Mouse (Mus musculus): ENCODE measurements around the gene Sox11. TPM values are rescaled to one million over a fixed set of nuclear protein-coding genes. Genes with fewer than 3 reads are reported as not detected.

Gene Sox11
- polyA plus RNA-seq, 1 experiment from 2014 or later, result 13.7 TPM

DNA sequence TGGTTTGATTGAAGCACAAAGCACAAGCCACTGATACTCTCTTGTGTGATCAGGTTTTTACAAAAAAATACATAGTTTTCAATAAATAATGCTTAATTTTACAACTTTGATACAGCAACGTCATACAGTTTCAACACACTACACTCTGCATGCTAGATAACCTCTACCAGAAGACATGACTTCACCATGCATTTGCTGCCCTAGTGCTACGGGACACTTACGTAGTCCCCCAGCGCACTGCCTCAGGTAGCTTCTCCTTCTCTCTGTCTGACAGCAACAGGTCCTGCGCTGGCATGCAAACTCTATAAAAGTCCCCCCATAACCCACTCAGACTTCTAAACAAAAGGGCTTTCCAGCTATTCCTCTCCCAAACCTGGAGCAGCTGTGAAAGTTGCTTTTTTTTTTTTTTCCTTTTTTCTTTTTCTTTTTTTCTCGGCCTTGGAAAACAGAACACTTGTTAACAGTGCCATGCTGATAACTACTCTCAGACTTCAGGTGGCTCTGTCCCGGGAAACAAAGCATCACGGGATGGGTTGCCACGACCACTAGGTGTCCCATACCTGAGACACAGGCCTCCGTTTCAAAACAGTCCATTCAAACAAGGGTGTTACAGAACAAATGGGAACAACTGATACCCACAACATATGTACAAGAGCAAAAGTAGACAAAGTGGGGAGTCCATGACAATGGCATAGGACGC, 6.9 kb downstream of the Sox11 start:
- 72% methylated on average over 11 of the region's 11 CpGs for WGBS
- no peaks in the 10 kb centered on the region for H3K9me3 ChIP-seq (replicated peaks)
- no peaks in the 10 kb centered on the region for H3K36me3 ChIP-seq
- H3K9ac ChIP-seq, result no peak overlapping the region
- peaks cover 5% of the 10 kb centered on the region; the same call in 1 of the 2 replicates for H3K4me1 ChIP-seq (replicated peaks)
- no peaks in the 10 kb centered on the region for H3K27me3 ChIP-seq
- no peak overlapping the region for H3K4me2 ChIP-seq
- no peak overlapping the region for H3K4me3 ChIP-seq
- no peak for ATAC-seq (replicated peaks; ENCODE audit: insufficient number of reproducible peaks, insufficient read depth, low FRiP score, low read depth)
- no peak overlapping the region for H3K27ac ChIP-seq

- no peak overlapping the region for H3K4me3 ChIP-seq
- H3K4me1 ChIP-seq (replicated peaks), result peaks cover 5% of the 10 kb centered on the region; the same call in 1 of the 2 replicates
- H3K9me3 ChIP-seq (replicated peaks), result no peaks in the 10 kb centered on the region
- H3K27me3 ChIP-seq, result no peaks in the 10 kb centered on the region
- H3K4me2 ChIP-seq, result no peak overlapping the region
- ATAC-seq (replicated peaks; ENCODE audit: insufficient number of reproducible peaks, insufficient read depth, low FRiP score, low read depth), result no peak
- 85% methylated on average over 3 of the region's 3 CpGs for WGBS
- H3K27ac ChIP-seq, result no peak overlapping the region
- no peaks in the 10 kb centered on the region for H3K36me3 ChIP-seq
- H3K9ac ChIP-seq, result no peak overlapping the region
Measured at GRCm38 (mm10) chr12:27333590-27333989, 8.8 kb downstream of the Sox11 start.

GRCm38 (mm10) chr12:27323423-27323822, 19.0 kb downstream of the Sox11 start:
- H3K9me3 ChIP-seq (replicated peaks), result no peaks in the 10 kb centered on the region
- H3K4me3 ChIP-seq, result no peak overlapping the region
- no peak for ATAC-seq (replicated peaks; ENCODE audit: insufficient number of reproducible peaks, insufficient read depth, low FRiP score, low read depth)
- 59% methylated on average over 1 of the region's 1 CpGs for WGBS
- no peak overlapping the region for H3K9ac ChIP-seq
- H3K27me3 ChIP-seq, result no peaks in the 10 kb centered on the region
- no peak overlapping the region for H3K4me2 ChIP-seq
- H3K36me3 ChIP-seq, result no peaks in the 10 kb centered on the region
- H3K4me1 ChIP-seq (replicated peaks), result peaks cover 5% of the 10 kb centered on the region; the same call in 1 of the 2 replicates
- H3K27ac ChIP-seq, result no peak overlapping the region

DNA sequence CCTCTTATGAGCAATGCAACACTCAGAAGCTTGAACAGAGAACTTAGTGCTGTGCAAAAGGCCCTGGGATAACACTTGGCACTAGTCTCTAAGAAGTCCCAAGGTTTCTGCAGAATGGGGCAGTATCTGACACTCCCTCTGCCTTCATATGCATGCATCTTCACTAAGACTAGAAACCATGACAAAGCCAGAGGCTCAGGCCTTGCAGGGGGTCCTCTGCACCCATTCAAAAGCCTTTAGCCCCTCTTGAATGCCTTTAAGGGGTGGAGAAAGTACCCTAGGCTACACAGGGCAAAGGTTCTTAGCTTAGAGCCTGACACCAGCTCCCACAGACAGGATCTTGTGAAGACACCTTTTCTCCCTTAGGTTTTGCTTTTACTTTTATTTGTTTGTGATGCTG, 21.7 kb downstream of the Sox11 start:
- no peak overlapping the region for H3K4me3 ChIP-seq
- no peak overlapping the region for H3K9ac ChIP-seq
- no peaks in the 10 kb centered on the region for H3K9me3 ChIP-seq (replicated peaks)
- no peak for ATAC-seq (replicated peaks; ENCODE audit: insufficient number of reproducible peaks, insufficient read depth, low FRiP score, low read depth)
- no peak overlapping the region for H3K4me2 ChIP-seq
- H3K36me3 ChIP-seq, result no peaks in the 10 kb centered on the region
- H3K27ac ChIP-seq, result no peak overlapping the region
- H3K27me3 ChIP-seq, result no peaks in the 10 kb centered on the region
- 0 out of 2 replicates have a peak, but pooled peaks cover 3% of the 10 kb centered on the region for H3K4me1 ChIP-seq (replicated peaks)

DNA sequence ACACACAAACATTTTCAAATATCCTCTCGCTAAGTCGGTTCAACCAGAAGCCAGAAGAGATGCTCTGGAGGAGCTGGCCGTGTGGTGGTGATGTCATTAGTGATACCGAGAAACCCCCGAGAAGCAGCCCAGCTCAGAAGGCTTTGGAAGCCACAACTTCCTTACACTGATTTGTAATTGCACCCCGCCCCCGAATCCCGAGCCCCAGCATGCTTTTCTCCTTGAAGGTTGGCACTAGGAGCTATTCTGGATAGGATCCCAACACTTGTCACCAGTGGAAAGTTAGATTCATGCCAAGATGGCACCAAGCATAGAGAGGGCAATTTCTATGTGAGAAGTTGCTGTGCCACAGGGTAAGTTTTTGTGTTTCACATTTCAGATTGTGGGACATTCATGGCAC, 29.4 kb downstream of the Sox11 start:
- no peaks in the 10 kb centered on the region for H3K9me3 ChIP-seq (replicated peaks)
- no peak overlapping the region for H3K4me2 ChIP-seq
- H3K9ac ChIP-seq, result no peak overlapping the region
- 63% methylated on average over 8 of the region's 8 CpGs for WGBS
- H3K27ac ChIP-seq, result no peak overlapping the region
- ATAC-seq (replicated peaks; ENCODE audit: insufficient number of reproducible peaks, insufficient read depth, low FRiP score, low read depth), result no peak
- no peaks in the 10 kb centered on the region for H3K36me3 ChIP-seq
- H3K4me1 ChIP-seq (replicated peaks), result peaks cover 18% of the 10 kb centered on the region; the same call in 1 of the 2 replicates
- H3K4me3 ChIP-seq, result no peak overlapping the region
- H3K27me3 ChIP-seq, result no peaks in the 10 kb centered on the region

DNA sequence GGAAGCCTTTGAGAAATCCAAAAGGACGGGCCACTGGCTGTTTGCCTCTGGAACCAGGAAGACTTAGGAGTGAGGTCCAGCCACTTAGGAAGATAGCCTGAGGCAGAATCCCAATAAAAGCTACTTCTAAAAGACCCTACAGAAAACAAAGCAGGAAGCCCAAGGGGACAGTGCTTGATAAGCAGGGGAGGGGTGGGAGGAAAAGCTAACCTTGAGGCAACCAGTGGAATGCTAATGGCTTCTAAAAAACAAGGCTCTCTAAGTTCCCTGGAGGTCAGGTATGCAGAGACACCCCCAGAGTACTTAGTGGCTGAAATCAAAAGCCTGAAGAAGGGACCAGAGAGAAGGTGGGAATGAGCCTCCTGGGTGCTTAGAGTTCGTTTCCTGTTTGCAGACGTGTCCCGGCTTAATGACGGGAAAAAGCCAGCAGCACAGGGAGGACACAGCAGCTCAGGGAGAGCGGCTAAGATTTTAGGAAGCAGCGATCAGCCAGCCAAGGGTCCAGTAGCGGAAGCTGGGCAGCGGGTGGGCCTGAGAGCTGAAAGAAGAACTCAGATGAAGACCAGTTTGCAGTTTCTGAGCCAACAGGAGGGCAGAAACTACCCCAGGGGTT, 30.4 kb downstream of the Sox11 start:
- WGBS, result 23% methylated on average over 9 of the region's 9 CpGs
- peak overlapping the region; percentile 3; the same call in 1 of the 2 replicates for H3K4me2 ChIP-seq
- no peak overlapping the region for H3K9ac ChIP-seq
- no peak overlapping the region for H3K27ac ChIP-seq
- H3K36me3 ChIP-seq, result no peaks in the 10 kb centered on the region
- no peak for ATAC-seq (replicated peaks; ENCODE audit: insufficient number of reproducible peaks, insufficient read depth, low FRiP score, low read depth)
- no peaks in the 10 kb centered on the region for H3K27me3 ChIP-seq
- no peak overlapping the region for H3K4me3 ChIP-seq
- H3K9me3 ChIP-seq (replicated peaks), result no peaks in the 10 kb centered on the region
- peaks cover 18% of the 10 kb centered on the region; the same call in 1 of the 2 replicates for H3K4me1 ChIP-seq (replicated peaks)

- Histone ChIP-seq H3K9me3 (replicated peaks) (no peaks in the 10 kb centered on the region), H3K27me3 (no peaks in the 10 kb centered on the region), H3K36me3 (no peaks in the 10 kb centered on the region), H3K4me1 (replicated peaks) (peaks cover 18% of the 10 kb centered on the region; the same call in 1 of the 2 replicates), H3K4me3 (no peak overlapping the region), H3K4me2 (no peak overlapping the region), H3K9ac (no peak overlapping the region), H3K27ac (0 out of 2 replicates have a peak overlapping the region, but pooled peaks have one; percentile 2)
- ATAC-seq (replicated peaks; ENCODE audit: insufficient number of reproducible peaks, insufficient read depth, low FRiP score, low read depth), result no peak
- 31% methylated on average over 5 of the region's 5 CpGs for WGBS
Measured at GRCm38 (mm10) chr12:27311316-27311832, 31.0 kb downstream of the Sox11 start.

DNA sequence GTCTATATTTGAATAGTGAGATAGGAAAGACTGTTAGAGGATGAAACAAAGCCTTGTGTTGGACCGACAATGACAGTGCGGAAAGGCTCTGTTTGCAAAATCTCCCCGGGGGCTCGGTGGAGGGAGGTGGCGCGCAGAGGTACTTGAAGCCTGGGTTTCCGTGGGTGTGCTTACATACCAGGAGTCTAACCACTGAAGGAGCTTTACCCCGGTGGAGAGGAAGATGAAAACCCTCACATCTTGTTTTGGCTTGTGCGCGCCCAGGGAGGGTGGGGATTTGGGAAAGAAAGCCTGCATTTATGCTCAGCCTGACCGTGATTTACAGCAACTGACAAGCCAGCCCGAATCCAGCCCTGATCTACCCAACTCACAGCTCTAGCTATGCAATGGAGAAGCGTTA, 31.7 kb downstream of the Sox11 start:
- no peak for ATAC-seq (replicated peaks; ENCODE audit: insufficient number of reproducible peaks, insufficient read depth, low FRiP score, low read depth)
- H3K4me1 ChIP-seq (replicated peaks), result peaks cover 18% of the 10 kb centered on the region; the same call in 1 of the 2 replicates
- H3K9me3 ChIP-seq (replicated peaks), result no peaks in the 10 kb centered on the region
- WGBS, result 66% methylated on average over 13 of the region's 13 CpGs
- 0 out of 2 replicates have a peak overlapping the region, but pooled peaks have one; percentile 2 for H3K27ac ChIP-seq
- H3K9ac ChIP-seq, result no peak overlapping the region
- peak overlapping the region; percentile 6; the same call in 1 of the 2 replicates for H3K4me2 ChIP-seq
- H3K4me3 ChIP-seq, result no peak overlapping the region
- H3K36me3 ChIP-seq, result no peaks in the 10 kb centered on the region
- no peaks in the 10 kb centered on the region for H3K27me3 ChIP-seq

GRCm38 (mm10) chr12:27309969-27310368, 32.4 kb downstream of the Sox11 start:
- Histone ChIP-seq H3K27ac (no peak overlapping the region), H3K4me3 (no peak overlapping the region), H3K36me3 (no peaks in the 10 kb centered on the region), H3K9ac (no peak overlapping the region), H3K4me1 (replicated peaks) (peaks cover 23% of the 10 kb centered on the region; the same call in 1 of the 2 replicates), H3K4me2 (no peak overlapping the region), H3K27me3 (no peaks in the 10 kb centered on the region), H3K9me3 (replicated peaks) (no peaks in the 10 kb centered on the region)
- no peak for ATAC-seq (replicated peaks; ENCODE audit: insufficient number of reproducible peaks, insufficient read depth, low FRiP score, low read depth)
- WGBS, result 71% methylated on average over 6 of the region's 6 CpGs

DNA sequence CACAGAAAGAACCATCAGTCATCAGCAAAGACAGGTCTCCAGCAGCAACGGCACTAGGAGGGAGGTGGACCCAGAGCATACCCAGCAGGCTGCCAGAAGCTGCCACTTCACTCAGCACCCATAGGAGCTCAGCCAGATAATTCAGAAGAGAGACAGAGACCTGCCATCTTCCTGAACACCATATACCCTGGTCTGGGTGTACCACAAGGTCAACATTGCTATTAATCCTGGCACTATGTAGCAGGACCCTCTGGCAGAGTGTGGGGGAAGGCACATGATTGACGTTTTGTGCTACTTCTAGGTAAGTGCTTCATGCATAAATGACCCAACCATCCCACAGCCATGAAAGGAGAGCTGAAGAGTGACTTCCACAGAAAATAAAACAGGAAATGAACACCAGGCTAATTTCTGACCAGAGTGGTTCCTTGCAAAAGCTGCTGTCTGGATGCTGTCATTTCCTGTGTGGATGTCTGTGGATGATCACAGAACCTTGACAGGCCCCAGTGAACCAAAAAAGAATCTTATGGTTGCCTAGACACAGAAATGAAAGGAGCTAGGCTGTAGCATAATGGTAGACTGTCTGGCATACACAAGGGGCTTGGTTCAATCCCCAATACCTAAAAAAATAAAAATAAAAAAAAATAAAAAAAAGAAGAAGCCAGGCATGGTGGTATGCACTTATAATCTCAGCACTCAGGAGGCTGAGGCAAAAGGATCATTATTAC, 37.5 kb downstream of the Sox11 start:
- no peak overlapping the region for H3K9ac ChIP-seq
- no peaks in the 10 kb centered on the region for H3K9me3 ChIP-seq (replicated peaks)
- H3K4me1 ChIP-seq (replicated peaks), result peaks cover 10% of the 10 kb centered on the region; the same call in 1 of the 2 replicates
- no peak overlapping the region for H3K4me3 ChIP-seq
- no peak for ATAC-seq (replicated peaks; ENCODE audit: insufficient number of reproducible peaks, insufficient read depth, low FRiP score, low read depth)
- no peaks in the 10 kb centered on the region for H3K36me3 ChIP-seq
- no peaks in the 10 kb centered on the region for H3K27me3 ChIP-seq
- no peak overlapping the region for H3K4me2 ChIP-seq
- 32% methylated on average over 2 of the region's 2 CpGs for WGBS
- no peak overlapping the region for H3K27ac ChIP-seq

DNA sequence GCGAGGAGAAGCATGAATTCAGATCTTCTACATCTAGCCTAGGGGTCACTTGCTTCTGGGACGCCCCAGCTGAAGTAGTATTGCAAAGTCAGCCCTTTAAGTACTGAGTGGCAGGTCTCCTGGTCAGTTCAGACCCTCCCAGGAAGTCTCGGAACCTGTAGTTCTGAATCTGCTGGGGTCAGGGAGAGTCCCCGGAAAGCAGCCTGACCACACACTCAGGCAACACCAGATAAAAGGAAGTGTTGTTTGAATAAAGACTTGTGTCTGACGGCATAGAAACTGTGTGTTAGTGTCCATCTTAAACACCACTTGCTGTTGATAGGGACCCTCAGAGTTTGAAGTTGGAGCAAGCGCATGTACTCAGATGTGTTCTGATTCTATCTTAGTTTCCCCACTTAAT, 39.2 kb downstream of the Sox11 start:
- no peaks in the 10 kb centered on the region for H3K36me3 ChIP-seq
- no peak overlapping the region for H3K4me3 ChIP-seq
- no peak for ATAC-seq (replicated peaks; ENCODE audit: insufficient number of reproducible peaks, insufficient read depth, low FRiP score, low read depth)
- no peak overlapping the region for H3K9ac ChIP-seq
- H3K4me2 ChIP-seq, result no peak overlapping the region
- H3K9me3 ChIP-seq (replicated peaks), result no peaks in the 10 kb centered on the region
- no peak overlapping the region for H3K27ac ChIP-seq
- H3K4me1 ChIP-seq (replicated peaks), result peaks cover 10% of the 10 kb centered on the region; the same call in 1 of the 2 replicates
- no peaks in the 10 kb centered on the region for H3K27me3 ChIP-seq
- WGBS, result 40% methylated on average over 6 of the region's 6 CpGs
